Mouse (Mus musculus): ENCODE measurements at regions not wholly inside any gene's neighbourhood (a gene's known extent, or its start where the extent isn't known, plus 50 kb on each side); places are given as distances from the start of the nearest gene placed in this dataset.

GRCm38 (mm10) chr4:95483571-95483970, 73.7 kb upstream of the Fggy start:
- ATAC-seq (ENCODE audit: insufficient read depth, low FRiP score, low read depth) = peak; percentile 83
- no peak overlapping the region for H3K4me3 ChIP-seq (replicated peaks)
- H3K27ac ChIP-seq = peak overlapping the region; percentile 52; the same call in 1 of the 2 replicates
- no peaks in the 10 kb centered on the region for H3K9me3 ChIP-seq
- WGBS = 31% methylated on average over 6 of the region's 6 CpGs
- no peak overlapping the region for H3K4me2 ChIP-seq
- H3K36me3 ChIP-seq = no peaks in the 10 kb centered on the region
- no peak overlapping the region for H3K9ac ChIP-seq
- H3K27me3 ChIP-seq (replicated peaks) = no peaks in the 10 kb centered on the region
- peaks cover 9% of the 10 kb centered on the region; the same call in 1 of the 2 replicates for H3K4me1 ChIP-seq

- 63% methylated on average over 7 of the region's 7 CpGs for WGBS
- H3K9me3 ChIP-seq = no peaks in the 10 kb centered on the region
- no peak overlapping the region for H3K9ac ChIP-seq
- H3K27ac ChIP-seq = peak overlapping the region; percentile 60; the same call in 1 of the 2 replicates
- H3K4me2 ChIP-seq = no peak overlapping the region
- H3K4me1 ChIP-seq = peaks cover 9% of the 10 kb centered on the region; the same call in 1 of the 2 replicates
- no peaks in the 10 kb centered on the region for H3K27me3 ChIP-seq (replicated peaks)
- 0 out of 2 replicates have a peak, but pooled peaks have one; percentile 24 for ATAC-seq (ENCODE audit: insufficient read depth, low FRiP score, low read depth)
- H3K4me3 ChIP-seq (replicated peaks) = no peak overlapping the region
- H3K36me3 ChIP-seq = no peaks in the 10 kb centered on the region
Measured at GRCm38 (mm10) chr4:95487323-95487722, 70.0 kb upstream of the Fggy start.

- H3K4me1 ChIP-seq = peaks cover 9% of the 10 kb centered on the region; the same call in 1 of the 2 replicates
- no peak overlapping the region for H3K4me2 ChIP-seq
- H3K27ac ChIP-seq = 0 out of 2 replicates have a peak overlapping the region, but pooled peaks have one; percentile 60
- WGBS = 46% methylated on average over 1 of the region's 1 CpGs
- no peaks in the 10 kb centered on the region for H3K27me3 ChIP-seq (replicated peaks)
- no peaks in the 10 kb centered on the region for H3K9me3 ChIP-seq
- H3K9ac ChIP-seq = no peak overlapping the region
- H3K36me3 ChIP-seq = no peaks in the 10 kb centered on the region
- ATAC-seq (ENCODE audit: insufficient read depth, low FRiP score, low read depth) = no peak
- H3K4me3 ChIP-seq (replicated peaks) = no peak overlapping the region
Measured at GRCm38 (mm10) chr4:95487969-95488368, 69.3 kb upstream of the Fggy start.

GRCm38 (mm10) chr4:95489059-95489458, 68.2 kb upstream of the Fggy start:
- Histone ChIP-seq H3K9me3 (no peaks in the 10 kb centered on the region), H3K4me1 (peaks cover 4% of the 10 kb centered on the region; the same call in 1 of the 2 replicates), H3K36me3 (no peaks in the 10 kb centered on the region), H3K4me3 (replicated peaks) (no peak overlapping the region), H3K4me2 (no peak overlapping the region), H3K27ac (no peak overlapping the region), H3K9ac (no peak overlapping the region), H3K27me3 (replicated peaks) (no peaks in the 10 kb centered on the region)
- WGBS = 42% methylated on average over 2 of the region's 2 CpGs
- ATAC-seq (ENCODE audit: insufficient read depth, low FRiP score, low read depth) = no peak

- Histone ChIP-seq H3K36me3 (no peaks in the 10 kb centered on the region), H3K4me1 (no peaks in the 10 kb centered on the region), H3K4me3 (replicated peaks) (no peak overlapping the region), H3K27me3 (replicated peaks) (no peaks in the 10 kb centered on the region), H3K9ac (no peak overlapping the region), H3K4me2 (no peak overlapping the region), H3K27ac (no peak overlapping the region), H3K9me3 (no peaks in the 10 kb centered on the region)
- ATAC-seq (ENCODE audit: insufficient read depth, low FRiP score, low read depth) = no peak
- WGBS = 88% methylated on average over 3 of the region's 3 CpGs
Measured at GRCm38 (mm10) chr4:95500265-95500664, 57.0 kb upstream of the Fggy start.

- no peak overlapping the region for H3K9ac ChIP-seq
- H3K9me3 ChIP-seq = no peaks in the 10 kb centered on the region
- no peak for ATAC-seq (ENCODE audit: insufficient read depth, low FRiP score, low read depth)
- no peak overlapping the region for H3K27ac ChIP-seq
- no peak overlapping the region for H3K4me2 ChIP-seq
- no peak overlapping the region for H3K4me3 ChIP-seq (replicated peaks)
- H3K36me3 ChIP-seq = no peaks in the 10 kb centered on the region
- no peaks in the 10 kb centered on the region for H3K27me3 ChIP-seq (replicated peaks)
- 48% methylated on average over 2 of the region's 2 CpGs for WGBS
- H3K4me1 ChIP-seq = no peaks in the 10 kb centered on the region
Measured at GRCm38 (mm10) chr4:95501164-95501563, 56.1 kb upstream of the Fggy start.

- H3K9me3 ChIP-seq = no peaks in the 10 kb centered on the region
- H3K9ac ChIP-seq = no peak overlapping the region
- H3K4me2 ChIP-seq = no peak overlapping the region
- WGBS = 33% methylated on average over 7 of the region's 7 CpGs
- ATAC-seq (ENCODE audit: insufficient read depth, low FRiP score, low read depth) = peak; percentile 56; the same call in 1 of the 2 replicates
- no peaks in the 10 kb centered on the region for H3K36me3 ChIP-seq
- H3K4me3 ChIP-seq (replicated peaks) = no peak overlapping the region
- peak overlapping the region; percentile 55 for H3K27ac ChIP-seq
- H3K4me1 ChIP-seq = peaks cover 8% of the 10 kb centered on the region
- no peaks in the 10 kb centered on the region for H3K27me3 ChIP-seq (replicated peaks)
Measured at GRCm38 (mm10) chr4:95507141-95507945, 50.0 kb upstream of the Fggy start.

Data from stomach, embryonic 15.5 days (tissue).